Mouse (Mus musculus): ENCODE results near the gene Hamp. TPM values are rescaled to one million over a fixed set of nuclear protein-coding genes. Genes with fewer than 3 reads are reported as not detected.

The Hamp gene
- total RNA-seq (2022) = 1 to 10 TPM in 1 of 4 experiments, not detected in 3; 1.1 TPM

- no peak for DNase-seq (ENCODE audit: low spot score in 2 of 2)
These were observed at the start of gene Hamp for GRCm38 (mm10) chr7:30943909-30944635. Hamp (minus strand) TSS chr7:30944032.

DNA sequence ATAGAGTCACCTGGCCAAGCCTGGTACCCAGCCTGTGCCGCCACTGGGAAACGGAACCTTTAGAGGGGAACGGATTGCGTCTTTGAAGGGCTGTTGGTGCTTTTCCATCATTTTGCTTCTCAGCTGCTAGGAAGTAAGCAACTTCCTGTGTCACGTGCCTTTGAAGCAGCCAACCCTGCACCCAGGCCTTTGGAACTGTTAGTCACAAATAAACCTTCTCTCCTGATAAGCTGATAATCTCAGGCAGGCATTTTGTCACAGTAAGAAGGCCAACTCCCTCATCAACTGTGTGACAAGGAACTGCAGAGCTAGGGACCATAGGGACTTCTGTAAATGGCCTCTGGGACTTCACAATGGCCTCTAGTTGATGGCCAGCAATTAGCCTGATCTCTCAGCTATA, 48.3 kb upstream of the Hamp start:
- DNase-seq (ENCODE audit: low spot score in 2 of 2) = no peak

- DNase-seq (ENCODE audit: low spot score in 2 of 2) = no peak
These were observed 44.8 kb upstream of the Hamp start for GRCm38 (mm10) chr7:30988519-30989162.

- DNase-seq (ENCODE audit: low spot score in 2 of 2) = no peak
These were observed 41.5 kb upstream of the Hamp start for GRCm38 (mm10) chr7:30985357-30985756.

DNA sequence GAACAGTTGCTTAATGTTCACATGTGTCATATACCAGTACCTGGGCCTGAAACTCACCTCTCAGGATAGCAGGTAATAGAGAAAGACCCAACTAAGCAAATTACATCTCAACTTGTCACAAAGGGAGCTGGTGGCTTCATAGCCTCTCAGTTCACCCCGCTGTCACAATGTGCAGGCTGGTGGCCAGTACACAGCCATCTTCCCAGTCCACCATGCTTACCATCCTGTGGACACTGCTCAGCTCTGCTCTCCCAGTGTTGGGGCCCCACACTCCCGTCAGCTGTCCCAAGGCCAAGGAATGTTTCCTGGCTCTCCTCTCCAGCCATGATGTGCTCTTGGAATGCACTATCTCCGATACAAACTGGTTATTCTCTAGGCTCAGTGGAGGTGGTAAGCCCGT, 37.9 kb upstream of the Hamp start:
- no peak for DNase-seq (ENCODE audit: low spot score in 2 of 2)

DNA sequence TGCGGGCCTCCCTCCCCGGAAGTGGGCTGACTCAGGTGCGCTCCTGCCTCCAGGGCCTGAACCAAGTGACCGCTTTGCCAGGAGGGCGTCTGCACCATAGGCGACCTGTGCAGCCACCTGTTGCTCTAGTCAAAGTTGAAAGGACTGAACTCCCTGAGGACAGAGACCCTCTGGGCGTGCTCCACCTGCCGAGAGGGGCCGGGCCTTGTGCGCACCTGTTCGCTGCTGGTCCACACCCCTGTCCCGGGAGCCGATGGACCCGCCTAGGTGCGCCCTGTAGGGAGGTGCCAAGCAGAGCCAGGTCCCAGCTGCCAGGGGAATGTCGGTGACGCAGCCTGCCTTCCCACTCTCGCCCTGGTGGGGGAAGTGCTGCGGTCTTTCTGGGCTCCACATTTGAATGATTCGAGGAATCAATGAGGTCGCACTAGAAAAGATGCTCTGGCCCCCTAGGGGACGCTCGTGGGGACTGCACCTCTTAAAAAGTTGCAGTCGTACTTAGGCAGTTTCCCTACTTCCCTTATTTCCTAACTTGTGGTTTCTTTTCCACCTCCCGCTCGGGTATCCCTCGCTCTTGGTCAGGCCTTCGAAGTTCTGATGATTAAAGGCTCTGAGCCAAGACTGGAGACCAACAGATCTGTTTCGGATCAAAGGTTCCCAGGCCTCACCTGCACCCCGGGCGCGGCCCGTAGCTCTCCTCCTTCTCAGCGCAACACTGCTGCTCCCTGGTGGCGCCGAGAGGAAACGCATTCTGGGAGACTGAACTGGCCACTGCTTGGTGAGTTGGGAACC, 29.9 kb upstream of the Hamp start, which contains the start of gene Fam187b:
Fam187b (plus strand) TSS at position 290 of the 789 bp plus-strand sequence.
- peak in 1 of 2 experiments; percentile 72 for DNase-seq (ENCODE audit: low spot score in 2 of 2)

GRCm38 (mm10) chr7:30973251-30973500, 29.3 kb upstream of the Hamp start, which contains the start of gene Lsr:
Lsr (minus strand) TSS chr7:30973464.
- no peak for DNase-seq (ENCODE audit: low spot score in 2 of 2)

- no peak for DNase-seq (ENCODE audit: low spot score in 2 of 2)
These were observed 28.8 kb upstream of the Hamp start for GRCm38 (mm10) chr7:30972426-30973250.

DNA sequence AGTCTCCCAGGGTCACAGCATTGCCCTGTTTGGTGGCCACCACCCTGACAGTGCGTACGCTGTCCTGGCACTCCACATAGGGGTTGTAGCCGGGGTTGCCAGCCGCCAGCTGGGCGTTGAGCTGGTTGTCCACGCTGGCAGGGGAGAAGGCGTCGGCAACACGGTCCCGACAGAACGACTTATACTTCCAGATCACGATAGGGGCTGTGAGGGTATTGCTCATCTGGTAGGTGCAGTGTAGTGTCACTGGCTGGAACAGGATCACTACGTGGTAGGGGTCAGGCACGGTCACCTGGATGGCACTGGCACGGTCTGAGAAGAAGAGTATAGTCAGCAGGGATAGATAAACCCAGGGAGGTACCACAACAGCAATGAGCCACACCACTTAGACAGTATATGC, 28.1 kb upstream of the Hamp start:
- DNase-seq (ENCODE audit: low spot score in 2 of 2) = no peak

GRCm38 (mm10) chr7:30969174-30969573, 25.3 kb upstream of the Hamp start:
- no peak for DNase-seq (ENCODE audit: low spot score in 2 of 2)

- DNase-seq (ENCODE audit: low spot score in 2 of 2) = no peak
These were observed 24.8 kb upstream of the Hamp start for GRCm38 (mm10) chr7:30968611-30969010.

- no peak for DNase-seq (ENCODE audit: low spot score in 2 of 2)
These were observed 22.8 kb upstream of the Hamp start for GRCm38 (mm10) chr7:30966657-30967056.

GRCm38 (mm10) chr7:30965677-30966076, 21.8 kb upstream of the Hamp start:
- DNase-seq (ENCODE audit: low spot score in 2 of 2) = no peak

DNA sequence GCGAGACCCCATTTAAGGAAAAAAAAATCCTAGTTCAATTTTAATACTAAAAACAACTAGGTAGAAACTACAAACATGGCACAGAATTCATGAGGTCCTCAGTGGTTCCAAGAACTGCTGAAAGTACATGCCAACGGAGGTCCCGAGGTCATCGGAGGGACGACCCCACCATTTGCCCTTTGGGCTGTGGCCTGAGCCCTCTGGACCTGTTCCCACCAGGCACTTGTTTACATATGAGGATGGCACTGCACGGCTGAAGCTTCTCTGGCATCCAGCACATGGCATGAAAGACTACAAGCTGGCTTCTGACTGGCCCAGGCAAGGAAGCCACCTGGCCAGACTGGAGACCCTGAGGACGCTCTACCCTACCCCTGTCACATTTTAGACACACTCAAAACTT, 20.5 kb upstream of the Hamp start:
- no peak for DNase-seq (ENCODE audit: low spot score in 2 of 2)

- no peak for DNase-seq (ENCODE audit: low spot score in 2 of 2)
These were observed 19.0 kb upstream of the Hamp start for GRCm38 (mm10) chr7:30962862-30963261.

DNA sequence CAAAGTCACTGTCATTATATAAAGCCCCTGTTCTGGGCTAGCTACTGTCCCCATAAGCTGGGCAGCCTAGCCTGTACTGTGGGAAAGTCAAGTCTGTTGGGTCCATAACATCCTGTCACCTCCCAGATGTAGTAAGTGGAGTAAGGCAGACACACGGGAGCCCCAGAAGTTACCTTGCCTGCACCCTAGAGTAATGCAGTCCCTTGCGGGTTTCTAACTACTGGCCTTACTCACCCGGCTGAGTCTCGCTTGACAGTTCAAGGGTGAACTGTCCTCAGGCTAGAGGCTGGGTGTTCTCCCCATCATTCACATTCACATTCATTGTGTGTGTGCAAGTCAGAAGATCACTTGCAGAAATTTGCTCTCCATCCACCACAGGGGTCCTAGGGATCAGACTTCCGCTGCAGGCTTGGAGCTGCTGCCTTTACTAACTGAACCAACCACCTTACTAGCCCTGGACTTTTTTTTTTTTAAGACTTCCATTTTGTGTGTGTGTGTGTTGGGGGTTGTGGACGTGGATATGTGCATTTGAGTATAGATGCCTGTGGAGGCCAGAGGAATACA, 16.0 kb upstream of the Hamp start:
- DNase-seq (ENCODE audit: low spot score in 2 of 2) = no peak

DNA sequence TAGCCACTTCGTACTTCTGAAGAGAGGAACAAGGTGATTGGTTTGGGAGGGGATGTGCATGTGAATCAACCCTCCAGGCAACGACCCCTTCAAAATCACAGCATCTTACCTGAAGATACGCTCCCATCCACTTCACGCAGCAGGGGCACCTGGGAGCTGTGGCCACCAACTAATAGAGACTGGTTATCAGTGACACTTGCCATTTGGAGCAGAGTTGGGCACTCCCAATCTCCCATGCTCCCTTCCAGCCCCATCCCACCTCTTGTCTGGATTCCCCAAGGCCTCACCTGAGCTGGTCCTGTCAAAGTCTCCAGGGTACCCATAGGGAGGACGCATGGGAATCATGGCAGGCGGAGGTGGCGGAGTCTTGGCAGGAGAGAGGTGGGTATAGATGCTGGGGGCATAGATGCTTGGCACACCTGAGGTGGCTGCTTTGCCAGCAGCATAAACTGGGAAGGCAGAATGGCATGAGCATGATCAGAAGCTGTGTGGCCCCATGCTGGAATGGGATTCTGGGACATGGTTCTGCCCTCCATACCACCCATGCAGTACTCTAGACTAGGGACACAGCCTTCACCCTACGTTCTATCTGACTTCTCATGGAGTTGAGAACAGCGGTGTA, 15.1 kb upstream of the Hamp start:
- DNase-seq (ENCODE audit: low spot score in 2 of 2) = no peak

GRCm38 (mm10) chr7:30958109-30958865, 14.5 kb upstream of the Hamp start:
- no peak for DNase-seq (ENCODE audit: low spot score in 2 of 2)

DNA sequence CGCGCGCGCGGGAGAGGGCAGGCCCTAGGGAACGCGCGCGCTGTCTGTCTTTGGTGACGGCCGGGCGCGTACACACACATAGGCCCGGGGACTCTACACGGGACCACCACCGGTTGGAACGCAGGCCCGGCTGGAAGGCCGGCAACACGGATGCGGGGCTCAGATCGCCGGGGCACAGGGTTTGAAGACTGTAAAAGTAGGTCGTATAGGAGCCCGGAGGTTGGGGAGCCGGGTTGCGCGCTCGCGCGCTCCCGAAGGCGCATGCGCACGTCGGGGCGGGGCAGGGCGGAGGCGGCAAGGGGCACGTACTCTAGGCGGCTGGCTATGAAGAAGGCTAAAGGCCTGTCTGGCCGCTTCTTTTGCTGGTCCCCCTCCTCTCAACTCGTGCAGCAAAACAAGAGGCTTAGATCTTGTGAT, 13.5 kb upstream of the Hamp start:
- peak; percentile 83 to 93 for DNase-seq (ENCODE audit: low spot score in 2 of 2)
